9 mouse cellular contexts compared by ENCODE assay signal in genomic region chr9:45663386-45664315, GRCm38 (mm10).
DNase-seq lines count a peak whose midpoint lies in the region; ATAC-seq and TF ChIP-seq lines count a peak whose summit lies in the region.
"Had no signal": no experiment of that assay in that cellular context is flagged by ENCODE, and none has a peak within 500 bp of the region (broad histone marks: within the 10 kb centered on the region; RNA-seq: fewer than 3 reads in every experiment).

No protein-coding gene starts in this region.

- no peaks in the 10 kb centered on the region for H3K9me3 ChIP-seq in embryonic facial prominence, embryonic 13.5 days
- H3K9me3 ChIP-seq in neural tube, embryonic 15.5 days (replicated peaks) = no peaks in the 10 kb centered on the region

- no peaks in the 10 kb centered on the region for H3K27me3 ChIP-seq in embryonic facial prominence, embryonic 13.5 days
- no peaks in the 10 kb centered on the region for H3K27me3 ChIP-seq in neural tube, embryonic 15.5 days (replicated peaks)
- no peaks in the 10 kb centered on the region for H3K27me3 ChIP-seq in thymus, adult 2 months (ENCODE audit: control insufficient read depth, insufficient read depth, low read length)

- peak; percentile 58 to 75 for DNase-seq in frontal cortex, postnatal 36 days (ENCODE audit: low spot score in 2 of 2)
- peak; percentile 57 to 79 for DNase-seq in left cerebral cortex, postnatal 10 days (ENCODE audit: extremely low spot score in 1 of 2, low spot score in 2 of 2)
- no peak for DNase-seq in adipocyte (ENCODE audit: low spot score)
- no peak for DNase-seq in thymus, adult 2 months
- DNase-seq in spleen, adult 18-20 months = no peak
- DNase-seq: lung, embryonic 14.5 days had no signal

- H3K36me3 ChIP-seq in embryonic facial prominence, embryonic 13.5 days = no peaks in the 10 kb centered on the region
- no peaks in the 10 kb centered on the region for H3K36me3 ChIP-seq in neural tube, embryonic 15.5 days
- no peaks in the 10 kb centered on the region for H3K36me3 ChIP-seq in thymus, adult 2 months (ENCODE audit: control insufficient read depth, insufficient read depth, low read length)

- 0 out of 2 replicates have a peak overlapping the region, but pooled peaks have one; percentile 22 for H3K27ac ChIP-seq in embryonic facial prominence, embryonic 13.5 days
- H3K27ac ChIP-seq in neural tube, embryonic 15.5 days (replicated peaks) = peak overlapping the region; percentile 88
- H3K27ac ChIP-seq in thymus, adult 2 months (ENCODE audit: control insufficient read depth, insufficient read depth, low read length) = no peak overlapping the region

- H3K4me3 ChIP-seq in embryonic facial prominence, embryonic 13.5 days = no peak overlapping the region
- no peak overlapping the region for H3K4me3 ChIP-seq in neural tube, embryonic 15.5 days (replicated peaks)
- no peak overlapping the region for H3K4me3 ChIP-seq in thymus, adult 2 months (ENCODE audit: control insufficient read depth, insufficient read depth, low read length)

- no peak for TF ChIP-seq POLR2A in thymus, adult 2 months (IDR thresholded peaks at IDR 0.05; ENCODE audit: control insufficient read depth, extremely low read depth, insufficient read depth, low read length, poor library complexity)

- 59% methylated on average over 15 of the region's 16 CpGs for WGBS in embryonic facial prominence, embryonic 13.5 days
- 27% methylated on average over 15 of the region's 16 CpGs for WGBS in neural tube, embryonic 15.5 days
- 66% methylated on average over 16 of the region's 16 CpGs for WGBS in thymus, adult 2 months

- no peak overlapping the region for H3K9ac ChIP-seq in embryonic facial prominence, embryonic 13.5 days
- H3K9ac ChIP-seq in neural tube, embryonic 15.5 days (replicated peaks) = peak overlapping the region; percentile 23; the same call in 1 of the 2 replicates
- H3K9ac ChIP-seq: lung, embryonic 14.5 days had no signal

- intact Hi-C loops in left cerebral cortex, postnatal 10 days (cut with DNase I) = no loop called here

- TF ChIP-seq CTCF in thymus, adult 2 months (IDR thresholded peaks at IDR 0.05; ENCODE audit: borderline replicate concordance, control insufficient read depth, extremely low read depth, insufficient read depth, low read length, poor library complexity) = no peak

- no peak for ATAC-seq in embryonic facial prominence, embryonic 13.5 days (ENCODE audit: insufficient number of reproducible peaks, insufficient read depth, low FRiP score, low TSS enrichment, low read depth)
- peak; percentile 51 for ATAC-seq in neural tube, embryonic 15.5 days (ENCODE audit: low FRiP score)
- ATAC-seq in megakaryocyte-erythroid progenitor cell, adult 5-6 weeks (replicated peaks; ENCODE audit: low FRiP score, low TSS enrichment, poor library complexity, severe bottlenecking) = no peak

- H3K4me1 ChIP-seq in embryonic facial prominence, embryonic 13.5 days = peaks cover 31% of the 10 kb centered on the region
- H3K4me1 ChIP-seq in neural tube, embryonic 15.5 days = peaks cover 38% of the 10 kb centered on the region
- no peaks in the 10 kb centered on the region for H3K4me1 ChIP-seq in thymus, adult 2 months (replicated peaks; ENCODE audit: control insufficient read depth, insufficient read depth, low read length)

- no peak overlapping the region for H3K4me2 ChIP-seq in embryonic facial prominence, embryonic 13.5 days
- H3K4me2 ChIP-seq in neural tube, embryonic 15.5 days = no peak overlapping the region
- H3K4me2 ChIP-seq: lung, embryonic 14.5 days had no signal

Comparison
In these comparisons a context has a peak if more than half of its experiments do, and no peak if none do; other contexts are left out.
1. DNase-seq: peak in frontal cortex, postnatal 36 days (2 of 2) and left cerebral cortex, postnatal 10 days (2 of 2); none in adipocyte (single experiment), thymus, adult 2 months (single experiment) and spleen, adult 18-20 months (0 of 2).